Mouse (Mus musculus) retina, adult 2 months (tissue): ENCODE data around the gene Dnmt3a.

Experiments
- DNase-seq: peaks from one replicate; pipeline ENCODE4 v3.0.0-alpha.2; 2012; ENCODE audit warnings: low read depth, low spot score

Dnmt3a gene

GRCm38 (mm10) chr12:3805852-3806251, at the start of gene Dnmt3a:
Dnmt3a (plus strand) TSS chr12:3806007.
- DNase-seq: no peak

GRCm38 (mm10) chr12:3756216-3756615, 49.6 kb upstream of the Dnmt3a start:
- no peak for DNase-seq

GRCm38 (mm10) chr12:3758127-3758526, 47.7 kb upstream of the Dnmt3a start:
- DNase-seq: no peak

- DNase-seq: no peak
These were observed 46.4 kb upstream of the Dnmt3a start for GRCm38 (mm10) chr12:3759419-3759818.

GRCm38 (mm10) chr12:3760876-3761590, 44.8 kb upstream of the Dnmt3a start:
- no peak for DNase-seq

- no peak for DNase-seq
These were observed 44.1 kb upstream of the Dnmt3a start for GRCm38 (mm10) chr12:3761591-3762295.

- no peak for DNase-seq
These were observed 41.5 kb upstream of the Dnmt3a start for GRCm38 (mm10) chr12:3764191-3764804.

- no peak for DNase-seq
These were observed 38.4 kb upstream of the Dnmt3a start for GRCm38 (mm10) chr12:3767360-3767759.

GRCm38 (mm10) chr12:3768391-3768790, 37.4 kb upstream of the Dnmt3a start:
- no peak for DNase-seq

- no peak for DNase-seq
These were observed 35.3 kb upstream of the Dnmt3a start for GRCm38 (mm10) chr12:3770546-3770945.

- DNase-seq: no peak
These were observed 34.7 kb upstream of the Dnmt3a start for GRCm38 (mm10) chr12:3771080-3771479.

GRCm38 (mm10) chr12:3773643-3774042, 32.2 kb upstream of the Dnmt3a start:
- DNase-seq: no peak

GRCm38 (mm10) chr12:3776015-3776414, 29.8 kb upstream of the Dnmt3a start:
- DNase-seq: no peak

GRCm38 (mm10) chr12:3777682-3778081, 28.1 kb upstream of the Dnmt3a start:
- DNase-seq: no peak

GRCm38 (mm10) chr12:3778286-3778685, 27.5 kb upstream of the Dnmt3a start:
- DNase-seq: no peak

- DNase-seq: no peak
These were observed 26.2 kb upstream of the Dnmt3a start for GRCm38 (mm10) chr12:3779639-3780038.

GRCm38 (mm10) chr12:3780405-3780891, 25.4 kb upstream of the Dnmt3a start:
- no peak for DNase-seq

GRCm38 (mm10) chr12:3780931-3781471, 24.8 kb upstream of the Dnmt3a start:
- no peak for DNase-seq

- peak; percentile 60 for DNase-seq
These were observed 24.3 kb upstream of the Dnmt3a start for GRCm38 (mm10) chr12:3781482-3781881.

- no peak for DNase-seq
These were observed 22.5 kb upstream of the Dnmt3a start for GRCm38 (mm10) chr12:3783196-3783825.

- DNase-seq: no peak
These were observed 21.5 kb upstream of the Dnmt3a start for GRCm38 (mm10) chr12:3784258-3784657.

- no peak for DNase-seq
These were observed 21.1 kb upstream of the Dnmt3a start for GRCm38 (mm10) chr12:3784729-3785128.
